ENCODE assay signal across 13 mouse cellular contexts in the genomic region with DNA sequence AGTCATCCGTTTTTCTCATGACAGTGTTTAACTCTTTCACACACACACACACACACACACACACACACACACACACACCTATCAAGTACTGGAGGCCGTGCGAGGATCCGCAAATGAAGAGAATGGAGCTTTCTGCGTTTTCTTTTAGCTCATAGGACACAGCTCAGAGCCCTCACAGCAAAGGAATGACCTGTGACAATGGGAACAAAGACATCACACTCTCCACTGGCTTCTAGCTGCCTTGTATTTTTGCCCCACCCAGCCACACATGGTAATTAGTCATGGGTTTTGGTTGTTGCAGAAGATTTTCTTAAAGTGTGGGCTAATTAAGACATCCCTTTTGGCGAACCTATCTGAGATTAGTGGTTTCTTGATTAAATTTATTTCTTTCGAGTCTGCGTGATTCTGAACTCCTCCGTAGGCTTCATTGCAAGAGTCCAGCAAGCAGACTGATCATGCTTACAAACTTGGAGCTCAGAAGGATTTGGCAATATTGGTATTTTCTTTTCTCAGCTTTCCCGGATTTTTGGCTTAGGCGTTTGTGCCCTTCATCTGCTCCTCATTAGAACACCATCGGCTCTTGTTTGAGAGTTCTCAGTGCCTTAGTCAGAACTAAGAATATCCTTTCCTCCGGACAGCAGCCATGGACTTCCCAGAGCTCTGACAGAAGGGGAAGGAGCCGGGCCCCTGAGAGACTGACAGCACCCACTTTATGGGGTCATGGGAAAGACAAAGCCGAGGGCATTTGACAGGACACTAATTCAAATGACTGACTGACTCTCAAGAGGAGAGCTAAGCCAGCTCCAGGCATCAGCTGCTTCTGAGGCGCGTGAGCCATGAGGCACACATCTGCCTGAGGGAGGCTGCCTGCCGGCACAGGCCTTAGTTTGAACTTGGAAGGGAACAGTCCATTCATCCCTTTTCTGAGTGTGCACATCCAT.
DNase-seq lines count a peak whose midpoint lies in the region; ATAC-seq lines count a peak whose summit lies in the region.
"Had no signal": no experiment of that assay in that cellular context is flagged by ENCODE, and none has a peak within 500 bp of the region (broad histone marks: within the 10 kb centered on the region; RNA-seq: fewer than 3 reads in every experiment).

No protein-coding gene starts in this region.

- H3K9me3 ChIP-seq in forebrain, embryonic 11.5 days (ENCODE audit: control insufficient read depth, low read length): no peaks in the 10 kb centered on the region
- H3K9me3 ChIP-seq in forebrain, embryonic 13.5 days (replicated peaks): no peaks in the 10 kb centered on the region
- no peaks in the 10 kb centered on the region for H3K9me3 ChIP-seq in midbrain, embryonic 11.5 days (ENCODE audit: control insufficient read depth, low read length)
- no peaks in the 10 kb centered on the region for H3K9me3 ChIP-seq in midbrain, embryonic 15.5 days
- H3K9me3 ChIP-seq in heart, embryonic 13.5 days: no peaks in the 10 kb centered on the region
- H3K9me3 ChIP-seq: liver, embryonic 12.5 days had no signal

- no peak for DNase-seq in forebrain, embryonic 11.5 days (ENCODE audit: low spot score)
- peak; percentile 92 for DNase-seq in midbrain, embryonic 11.5 days (ENCODE audit: low spot score, missing footprints)
- DNase-seq in retina, postnatal 1 day: peak; percentile 19
- no peak for DNase-seq in adrenal gland, postnatal 25 days
- DNase-seq: cerebellum, postnatal 25 days; kidney, adult 11 months; right cerebral cortex, adult 18-20 months had no signal

- no peak overlapping the region; the same call in 1 of the 2 replicates for H3K9ac ChIP-seq in forebrain, embryonic 11.5 days (ENCODE audit: low read length)
- H3K9ac ChIP-seq in forebrain, embryonic 13.5 days: no peak overlapping the region
- H3K9ac ChIP-seq in midbrain, embryonic 11.5 days (ENCODE audit: low read length): no peak overlapping the region
- H3K9ac ChIP-seq in midbrain, embryonic 15.5 days: no peak overlapping the region
- no peak overlapping the region for H3K9ac ChIP-seq in heart, embryonic 13.5 days
- H3K9ac ChIP-seq: liver, embryonic 12.5 days had no signal

- WGBS in forebrain, embryonic 11.5 days: 43% methylated on average over 18 of the region's 18 CpGs
- 38% methylated on average over 18 of the region's 18 CpGs for WGBS in forebrain, embryonic 13.5 days
- 28% methylated on average over 18 of the region's 18 CpGs for WGBS in midbrain, embryonic 11.5 days
- 23% methylated on average over 18 of the region's 18 CpGs for WGBS in midbrain, embryonic 15.5 days
- WGBS in heart, embryonic 13.5 days: 50% methylated on average over 18 of the region's 18 CpGs

- H3K4me2 ChIP-seq in forebrain, embryonic 11.5 days (ENCODE audit: low read depth, low read length, severe bottlenecking): no peak overlapping the region
- H3K4me2 ChIP-seq in forebrain, embryonic 13.5 days: no peak overlapping the region
- no peak overlapping the region for H3K4me2 ChIP-seq in midbrain, embryonic 11.5 days
- no peak overlapping the region for H3K4me2 ChIP-seq in midbrain, embryonic 15.5 days
- no peak overlapping the region for H3K4me2 ChIP-seq in heart, embryonic 13.5 days
- H3K4me2 ChIP-seq: liver, embryonic 12.5 days had no signal

- 0 out of 2 replicates have a peak, but pooled peaks have one; percentile 39 for ATAC-seq in forebrain, embryonic 11.5 days (replicated peaks; ENCODE audit: low FRiP score)
- ATAC-seq in forebrain, embryonic 13.5 days: no peak
- ATAC-seq in midbrain, embryonic 11.5 days (ENCODE audit: low FRiP score): peak; percentile 64
- no peak for ATAC-seq in midbrain, embryonic 15.5 days (replicated peaks)
- no peak for ATAC-seq in heart, embryonic 13.5 days (ENCODE audit: extremely low read depth, insufficient number of reproducible peaks, low FRiP score, low TSS enrichment)
- ATAC-seq in cerebellum, adult (ENCODE audit: insufficient number of reproducible peaks, low FRiP score, low TSS enrichment): no peak
- ATAC-seq: liver, embryonic 12.5 days; Patski had no signal

- no peak overlapping the region for H3K27ac ChIP-seq in forebrain, embryonic 11.5 days (ENCODE audit: low read depth, low read length)
- H3K27ac ChIP-seq in forebrain, embryonic 13.5 days: no peak overlapping the region
- no peak overlapping the region for H3K27ac ChIP-seq in midbrain, embryonic 11.5 days (ENCODE audit: low read depth, low read length)
- H3K27ac ChIP-seq in midbrain, embryonic 15.5 days: no peak overlapping the region
- H3K27ac ChIP-seq in heart, embryonic 13.5 days (replicated peaks): peak overlapping the region; percentile 73
- H3K27ac ChIP-seq: liver, embryonic 12.5 days had no signal

- no peaks in the 10 kb centered on the region; the same call in 1 of the 2 replicates for H3K4me1 ChIP-seq in forebrain, embryonic 11.5 days (replicated peaks; ENCODE audit: control insufficient read depth, insufficient read depth, low read length)
- peaks cover 9% of the 10 kb centered on the region; the same call in 1 of the 2 replicates for H3K4me1 ChIP-seq in forebrain, embryonic 13.5 days
- H3K4me1 ChIP-seq in midbrain, embryonic 11.5 days (ENCODE audit: control insufficient read depth, insufficient read depth, low read length): peaks cover 2% of the 10 kb centered on the region
- 0 out of 2 replicates have a peak, but pooled peaks cover 3% of the 10 kb centered on the region for H3K4me1 ChIP-seq in midbrain, embryonic 15.5 days
- peaks cover 58% of the 10 kb centered on the region for H3K4me1 ChIP-seq in heart, embryonic 13.5 days
- H3K4me1 ChIP-seq: liver, embryonic 12.5 days had no signal

- H3K27me3 ChIP-seq in forebrain, embryonic 11.5 days (ENCODE audit: control insufficient read depth, insufficient read depth, low read length): no peaks in the 10 kb centered on the region
- no peaks in the 10 kb centered on the region for H3K27me3 ChIP-seq in forebrain, embryonic 13.5 days
- H3K27me3 ChIP-seq in midbrain, embryonic 11.5 days (ENCODE audit: control insufficient read depth, insufficient read depth, low read length): no peaks in the 10 kb centered on the region
- no peaks in the 10 kb centered on the region for H3K27me3 ChIP-seq in midbrain, embryonic 15.5 days (replicated peaks)
- H3K27me3 ChIP-seq in heart, embryonic 13.5 days (replicated peaks): no peaks in the 10 kb centered on the region
- H3K27me3 ChIP-seq: liver, embryonic 12.5 days; Patski had no signal

- no peaks in the 10 kb centered on the region for H3K36me3 ChIP-seq in forebrain, embryonic 11.5 days (ENCODE audit: control insufficient read depth, insufficient read depth, low read length)
- no peaks in the 10 kb centered on the region for H3K36me3 ChIP-seq in forebrain, embryonic 13.5 days (ENCODE audit: poor library complexity, severe bottlenecking)
- H3K36me3 ChIP-seq in midbrain, embryonic 11.5 days (ENCODE audit: control insufficient read depth, insufficient read depth, low read length): no peaks in the 10 kb centered on the region
- H3K36me3 ChIP-seq in midbrain, embryonic 15.5 days (replicated peaks): no peaks in the 10 kb centered on the region
- no peaks in the 10 kb centered on the region for H3K36me3 ChIP-seq in heart, embryonic 13.5 days
- H3K36me3 ChIP-seq: liver, embryonic 12.5 days had no signal

- H3K4me3 ChIP-seq in forebrain, embryonic 11.5 days (ENCODE audit: low read depth, low read length): no peak overlapping the region
- H3K4me3 ChIP-seq in forebrain, embryonic 13.5 days: no peak overlapping the region
- no peak overlapping the region for H3K4me3 ChIP-seq in midbrain, embryonic 11.5 days (ENCODE audit: low read depth, low read length)
- H3K4me3 ChIP-seq in midbrain, embryonic 15.5 days: no peak overlapping the region
- H3K4me3 ChIP-seq in heart, embryonic 13.5 days: no peak overlapping the region
- H3K4me3 ChIP-seq: liver, embryonic 12.5 days had no signal

Comparison
In these comparisons a context has a peak if more than half of its experiments do, and no peak if none do; other contexts are left out.
1. ATAC-seq: peak in forebrain, embryonic 11.5 days (single experiment) and midbrain, embryonic 11.5 days (single experiment); none in forebrain, embryonic 13.5 days (single experiment), midbrain, embryonic 15.5 days (single experiment), heart, embryonic 13.5 days (single experiment) and cerebellum, adult (single experiment).
2. DNase-seq: peak in midbrain, embryonic 11.5 days (single experiment) and retina, postnatal 1 day (single experiment); none in forebrain, embryonic 11.5 days (single experiment) and adrenal gland, postnatal 25 days (single experiment).